Mouse (Mus musculus) heart, embryonic 14.5 days (tissue): Measurements from ENCODE around the gene Itpk1. TPM values are rescaled to one million over a fixed set of nuclear protein-coding genes. Genes with fewer than 3 reads are reported as not detected.

Experiments
- ATAC-seq: fragments of 200-750 bp; cut with Nextera tagmentation; 2 replicates; pipeline ENCODE4 v1.8.0; 2017; ENCODE audit warnings: low read depth, moderate TSS enrichment; ENCODE audit not compliant: insufficient number of reproducible peaks, insufficient read depth, low FRiP score
- H3K27ac ChIP-seq, 2 experiments: fragments of 200-500 bp in 1 of 2; fragments of 300-500 bp in 1 of 2; sonication (generic) in 1 of 2; replicated peaks in 1 of 2; 2 replicates each; pipeline ENCODE4 v1.5.1; 2012 to 2014; ENCODE audit warnings: low read depth in 2 of 2, low read length in 2 of 2, control low read depth in 1 of 2, mild to moderate bottlenecking in 1 of 2, mixed read lengths in 1 of 2; ENCODE audit not compliant: control insufficient read depth in 1 of 2, insufficient read depth in 1 of 2
- H3K27me3 ChIP-seq: fragments of 300-500 bp; sonication (generic); 2 replicates; pipeline ENCODE4 v1.6.1; 2014; ENCODE audit warnings: mild to moderate bottlenecking, low read length, control low read depth; ENCODE audit not compliant: control insufficient read depth, insufficient read depth
- H3K36me3 ChIP-seq: fragments of 300-500 bp; sonication (generic); 2 replicates; pipeline ENCODE4 v1.6.1; 2014; ENCODE audit warnings: mild to moderate bottlenecking, control low read depth, low read length, mixed read lengths; ENCODE audit not compliant: control insufficient read depth, insufficient read depth
- H3K4me1 ChIP-seq, 2 experiments: fragments of 200-500 bp in 1 of 2; fragments of 300-500 bp in 1 of 2; sonication (generic) in 1 of 2; 2 replicates each; pipeline ENCODE4 v1.6.1; 2012 to 2014; ENCODE audit warnings: low read length in 2 of 2, control low read depth in 1 of 2, mixed read lengths in 1 of 2; ENCODE audit not compliant: control insufficient read depth in 2 of 2, insufficient read depth in 2 of 2
- H3K4me2 ChIP-seq: fragments of 300-500 bp; sonication (generic); 2 replicates; pipeline ENCODE4 v1.6.1; 2014; ENCODE audit warnings: mild to moderate bottlenecking, low read length
- H3K4me3 ChIP-seq, 2 experiments: fragments of 200-500 bp in 1 of 2; fragments of 300-500 bp in 1 of 2; sonication (generic) in 1 of 2; 2 replicates each; pipeline ENCODE4 v1.5.1; 2012 to 2014; ENCODE audit warnings: low read length in 2 of 2, mild to moderate bottlenecking in 2 of 2, control low read depth in 1 of 2, low read depth in 1 of 2, moderate library complexity in 1 of 2; ENCODE audit not compliant: control insufficient read depth in 1 of 2, insufficient read depth in 1 of 2
- H3K9ac ChIP-seq: fragments of 300-500 bp; sonication (generic); 2 replicates; pipeline ENCODE4 v1.6.1; 2014; ENCODE audit warnings: mild to moderate bottlenecking, low read length
- H3K9me3 ChIP-seq: fragments of 300-500 bp; sonication (generic); 2 replicates; pipeline ENCODE4 v1.6.1; 2016; ENCODE audit warnings: low read length, control low read depth; ENCODE audit not compliant: control insufficient read depth
- WGBS: fragments of 180-500 bp; shearing (Covaris S2); extraction: QIAGEN DNeasy Blood & Tissue Kit; methylation state at CpG from one replicate; pipeline ENCODE4 v1.1.7; 2014; 5-methylcytosine and 5-hydroxymethylcytosine counted together
- polyA plus RNA-seq: library from polyadenylated mRNA; unstranded; fragments of >200 nt; fragmentation: Nextera tagmentation; extraction: Ambion mirVana; gene quantifications from 2 replicates; pipeline ENCODE4 v1.2.1, GENCODE M21; 2014

Itpk1 gene
- polyA plus RNA-seq, 1 experiment from 2014 or later: 4.2 TPM

DNA sequence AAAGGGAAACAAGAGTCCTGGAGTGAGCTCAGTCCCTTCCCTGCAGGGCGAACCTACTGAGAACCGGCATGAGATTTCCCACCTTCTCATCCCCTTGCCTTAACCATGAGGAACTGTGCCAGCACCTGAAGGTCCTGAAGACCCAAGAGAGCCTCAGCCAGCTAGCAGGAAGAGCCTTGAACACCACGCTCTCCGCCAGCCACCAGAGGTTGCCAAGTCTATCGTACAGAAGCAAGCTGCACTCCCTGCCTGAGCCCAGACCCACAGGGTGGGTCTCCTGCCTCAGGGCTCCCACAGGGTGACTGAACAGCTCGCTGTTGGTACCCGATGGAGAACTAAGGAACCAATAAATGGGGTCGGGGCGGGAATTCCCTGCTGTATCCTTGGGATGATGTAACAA is 86.6 kb downstream of the Itpk1 start:
- Histone ChIP-seq H3K9me3 (no peaks in the 10 kb centered on the region), H3K36me3 (no peaks in the 10 kb centered on the region), H3K4me2 (no peak overlapping the region), H3K4me1 (peaks cover 11 to 13% of the 10 kb centered on the region in 2 experiments; a peak in 3 of 4 replicates), H3K27ac (no peak overlapping the region), H3K4me3 (no peak overlapping the region), H3K27me3 (no peaks in the 10 kb centered on the region), H3K9ac (no peak overlapping the region)
- 73% methylated on average over 9 of the region's 9 CpGs for WGBS
- no peak for ATAC-seq

- no peak overlapping the region for H3K27ac ChIP-seq
- no peaks in the 10 kb centered on the region for H3K36me3 ChIP-seq
- H3K27me3 ChIP-seq: no peaks in the 10 kb centered on the region
- no peak overlapping the region for H3K4me3 ChIP-seq
- no peaks in the 10 kb centered on the region for H3K9me3 ChIP-seq
- WGBS: 60% methylated on average over 7 of the region's 7 CpGs
- peaks cover 0 to 4% of the 10 kb centered on the region in 2 experiments; a peak in 1 of 4 replicates for H3K4me1 ChIP-seq
- no peak overlapping the region for H3K4me2 ChIP-seq
- ATAC-seq: no peak
- no peak overlapping the region for H3K9ac ChIP-seq
Measured at GRCm38 (mm10) chr12:102616843-102617519, 87.7 kb downstream of the Itpk1 start.

GRCm38 (mm10) chr12:102616201-102616600 is 88.5 kb downstream of the Itpk1 start:
- H3K9ac ChIP-seq: no peak overlapping the region
- no peak overlapping the region for H3K4me3 ChIP-seq
- H3K36me3 ChIP-seq: no peaks in the 10 kb centered on the region
- H3K27me3 ChIP-seq: no peaks in the 10 kb centered on the region
- H3K9me3 ChIP-seq: no peaks in the 10 kb centered on the region
- no peak overlapping the region for H3K27ac ChIP-seq
- H3K4me1 ChIP-seq: peaks cover 0 to 4% of the 10 kb centered on the region in 2 experiments; a peak in 1 of 4 replicates
- H3K4me2 ChIP-seq: no peak overlapping the region
- WGBS: 33% methylated on average over 4 of the region's 4 CpGs
- no peak for ATAC-seq

GRCm38 (mm10) chr12:102613411-102613810 is 91.3 kb downstream of the Itpk1 start:
- Histone ChIP-seq H3K27ac (no peak overlapping the region), H3K4me3 (no peak overlapping the region), H3K27me3 (no peaks in the 10 kb centered on the region), H3K4me1 (peaks cover 6% of the 10 kb centered on the region in 2 experiments; a peak in 1 of 4 replicates), H3K9me3 (no peaks in the 10 kb centered on the region), H3K9ac (no peak overlapping the region), H3K36me3 (no peaks in the 10 kb centered on the region), H3K4me2 (no peak overlapping the region)
- 85% methylated on average over 4 of the region's 4 CpGs for WGBS
- no peak for ATAC-seq

DNA sequence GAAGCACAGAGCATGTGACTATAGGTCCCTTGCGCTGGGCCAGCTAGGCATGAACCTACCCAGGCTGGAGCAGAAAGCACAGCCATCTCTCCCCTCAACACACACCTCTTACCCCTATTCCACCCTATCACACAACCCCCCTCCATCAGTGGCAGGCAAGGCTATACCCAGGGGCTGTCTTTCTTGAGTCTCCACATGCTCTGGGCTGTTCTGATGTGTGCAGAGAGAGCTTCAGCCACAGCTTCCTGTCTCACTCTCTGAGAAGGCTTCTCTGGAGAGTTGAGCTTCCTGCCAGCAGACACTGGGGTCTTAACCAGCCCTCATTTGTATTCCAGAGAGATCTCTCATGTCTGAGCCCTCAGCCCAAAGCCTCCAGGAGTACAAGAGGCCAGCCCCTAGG is 92.3 kb downstream of the Itpk1 start:
- no peaks in the 10 kb centered on the region for H3K27me3 ChIP-seq
- H3K9ac ChIP-seq: no peak overlapping the region
- 81% methylated on average over 1 of the region's 1 CpGs for WGBS
- ATAC-seq: no peak
- H3K4me2 ChIP-seq: no peak overlapping the region
- no peak overlapping the region for H3K4me3 ChIP-seq
- no peak overlapping the region for H3K27ac ChIP-seq
- no peaks in the 10 kb centered on the region for H3K36me3 ChIP-seq
- peaks cover 16% of the 10 kb centered on the region in 2 experiments for H3K4me1 ChIP-seq
- H3K9me3 ChIP-seq: no peaks in the 10 kb centered on the region

- 85% methylated on average over 8 of the region's 8 CpGs for WGBS
- Histone ChIP-seq H3K27ac (no peak overlapping the region), H3K36me3 (no peaks in the 10 kb centered on the region), H3K9me3 (no peaks in the 10 kb centered on the region), H3K4me2 (no peak overlapping the region), H3K27me3 (no peaks in the 10 kb centered on the region), H3K4me3 (no peak overlapping the region), H3K4me1 (peaks cover 14 to 17% of the 10 kb centered on the region in 2 experiments), H3K9ac (no peak overlapping the region)
- ATAC-seq: no peak
Measured at GRCm38 (mm10) chr12:102610927-102611326, 93.8 kb downstream of the Itpk1 start.

GRCm38 (mm10) chr12:102607808-102608517 is 96.8 kb downstream of the Itpk1 start:
- WGBS: 53% methylated on average over 11 of the region's 11 CpGs

More at GRCm38 (mm10) chr12:102607808-102608517, 96.8 kb downstream of the Itpk1 start:
- H3K4me1 ChIP-seq: peaks cover 14 to 17% of the 10 kb centered on the region in 2 experiments
- no peaks in the 10 kb centered on the region for H3K9me3 ChIP-seq
- H3K4me3 ChIP-seq: no peak overlapping the region
- no peaks in the 10 kb centered on the region for H3K27me3 ChIP-seq
- no peaks in the 10 kb centered on the region for H3K36me3 ChIP-seq
- ATAC-seq: no peak
- no peak overlapping the region for H3K4me2 ChIP-seq
- H3K9ac ChIP-seq: no peak overlapping the region
- H3K27ac ChIP-seq: no peak overlapping the region
